Mouse (Mus musculus): ENCODE data around the gene Rxra. TPM values are rescaled to one million over a fixed set of nuclear protein-coding genes. Genes with fewer than 3 reads are reported as not detected.

Gene Rxra
- total RNA-seq, 2 experiments from 2014 or later = 48.4 to 53.6 TPM

GRCm38 (mm10) chr2:27665284-27665683 lies 11.0 kb upstream of the Rxra start:
- intact Hi-C loops (cut with DNase I; ENCODE audit: low total_unique reads) = no loop called here
- DNase-seq = no peak

DNA sequence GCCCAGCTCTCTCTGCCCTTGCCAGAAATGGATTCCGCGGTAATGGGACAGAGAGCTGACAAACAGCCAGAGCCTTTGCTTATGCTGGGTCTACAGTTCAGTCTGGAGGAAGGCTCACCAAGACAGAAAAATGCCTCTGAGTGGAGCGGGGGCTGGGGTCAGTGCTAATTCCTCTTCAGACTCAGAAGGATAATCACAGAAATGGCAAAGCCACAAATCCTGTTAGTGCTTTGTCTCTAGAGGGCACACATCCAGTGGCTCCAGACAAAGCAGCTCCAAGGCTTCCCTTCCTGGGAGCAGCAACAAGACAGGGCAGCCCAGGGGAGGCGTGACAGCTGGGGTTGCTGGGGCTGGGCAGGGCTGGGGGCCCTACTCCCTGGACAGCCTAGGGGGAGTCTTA lies 9.5 kb upstream of the Rxra start:
- no peak for DNase-seq
- intact Hi-C loops (cut with DNase I; ENCODE audit: low total_unique reads) = no loop called here

GRCm38 (mm10) chr2:27667677-27668076 lies 8.6 kb upstream of the Rxra start:
- DNase-seq = no peak
- intact Hi-C loops (cut with DNase I; ENCODE audit: low total_unique reads) = no loop called here

DNA sequence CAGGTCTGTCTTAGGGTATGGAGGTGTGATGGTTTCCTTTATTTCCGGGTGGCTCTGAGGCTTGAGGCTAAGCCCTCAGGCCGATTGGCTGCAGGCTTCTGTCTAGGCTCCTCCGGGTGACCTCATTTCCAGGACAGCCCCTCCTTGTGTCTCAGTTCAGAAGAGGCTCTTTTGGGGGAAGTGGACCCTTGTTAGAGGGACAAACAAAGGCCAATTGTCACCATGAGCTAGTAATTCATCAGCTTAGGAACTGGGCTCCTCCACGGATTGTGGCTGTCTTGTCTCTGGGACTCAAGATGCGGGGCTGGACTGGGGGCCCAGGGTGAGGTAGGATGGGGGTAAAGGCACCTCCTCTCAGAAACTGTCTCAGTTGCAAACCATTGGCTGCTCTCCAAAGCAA lies 5.5 kb upstream of the Rxra start:
- intact Hi-C loops (cut with DNase I; ENCODE audit: low total_unique reads) = no loop called here

DNA sequence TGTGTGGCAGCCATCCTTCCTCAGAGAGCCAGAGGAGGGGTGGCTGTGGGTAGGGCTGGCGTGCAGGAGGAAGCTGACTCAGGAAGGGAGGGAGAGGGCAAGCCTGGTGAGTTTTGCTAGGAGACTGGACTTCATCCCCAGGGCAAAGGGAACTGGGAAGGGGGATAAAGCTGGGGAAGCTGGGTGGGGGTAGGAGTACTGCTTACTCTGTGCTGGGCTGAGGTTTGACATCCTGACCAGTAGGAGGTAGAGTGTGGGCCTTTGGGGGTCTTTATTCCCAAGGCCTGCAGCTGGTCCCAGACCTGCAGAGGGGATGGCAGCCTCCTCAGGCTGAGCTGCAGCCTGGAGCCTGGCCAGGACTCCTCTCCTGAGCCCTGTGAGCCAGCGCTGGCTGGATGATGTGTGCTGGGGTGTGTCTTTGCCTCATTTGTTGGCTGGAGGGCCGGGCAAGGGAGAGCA lies 4.6 kb upstream of the Rxra start:
- DNase-seq = peak; percentile 77
- intact Hi-C loops (cut with DNase I; ENCODE audit: low total_unique reads) = no loop called here

More for the DNA sequence above, 5.5 kb upstream of the Rxra start:
- DNase-seq = no peak

- peak; percentile 83 for DNase-seq
- intact Hi-C loops (cut with DNase I; ENCODE audit: low total_unique reads) = loop anchor here (5.0 kb wide), 1 partner anchor 56 kb away; no protein-coding TSS in a partner anchor
Observed at GRCm38 (mm10) chr2:27676478-27677325, 462 bp downstream of the Rxra start.

- intact Hi-C loops (cut with DNase I; ENCODE audit: low total_unique reads) = loop anchor here (5.0 kb wide), 1 partner anchor 55 kb away; no protein-coding TSS in a partner anchor
- DNase-seq = peak; percentile 70
Observed at GRCm38 (mm10) chr2:27677411-27678310, 1.4 kb downstream of the Rxra start.

DNA sequence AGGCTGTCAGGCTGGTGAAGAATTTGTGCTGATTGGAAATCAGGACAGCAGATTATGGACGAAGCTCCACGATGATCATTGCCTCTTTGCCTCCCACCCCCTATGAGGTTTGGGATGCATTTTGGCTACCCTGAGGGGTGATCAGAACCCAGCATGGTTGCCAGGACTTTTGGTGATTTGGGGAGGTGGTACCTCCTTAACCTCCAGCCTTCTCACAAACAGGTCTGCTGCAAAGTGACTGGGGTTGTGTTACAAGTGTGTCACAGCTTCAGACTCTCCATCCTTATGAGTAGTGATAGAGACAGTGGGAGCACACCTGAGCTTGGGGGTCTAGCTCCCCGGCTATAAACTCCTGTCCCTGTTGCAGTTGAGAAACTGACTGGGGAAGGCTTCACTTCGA lies 2.1 kb downstream of the Rxra start:
- DNase-seq = peak; percentile 3
- intact Hi-C loops (cut with DNase I; ENCODE audit: low total_unique reads) = loop anchor here (5.0 kb wide), 1 partner anchor 54 kb away; no protein-coding TSS in a partner anchor

DNA sequence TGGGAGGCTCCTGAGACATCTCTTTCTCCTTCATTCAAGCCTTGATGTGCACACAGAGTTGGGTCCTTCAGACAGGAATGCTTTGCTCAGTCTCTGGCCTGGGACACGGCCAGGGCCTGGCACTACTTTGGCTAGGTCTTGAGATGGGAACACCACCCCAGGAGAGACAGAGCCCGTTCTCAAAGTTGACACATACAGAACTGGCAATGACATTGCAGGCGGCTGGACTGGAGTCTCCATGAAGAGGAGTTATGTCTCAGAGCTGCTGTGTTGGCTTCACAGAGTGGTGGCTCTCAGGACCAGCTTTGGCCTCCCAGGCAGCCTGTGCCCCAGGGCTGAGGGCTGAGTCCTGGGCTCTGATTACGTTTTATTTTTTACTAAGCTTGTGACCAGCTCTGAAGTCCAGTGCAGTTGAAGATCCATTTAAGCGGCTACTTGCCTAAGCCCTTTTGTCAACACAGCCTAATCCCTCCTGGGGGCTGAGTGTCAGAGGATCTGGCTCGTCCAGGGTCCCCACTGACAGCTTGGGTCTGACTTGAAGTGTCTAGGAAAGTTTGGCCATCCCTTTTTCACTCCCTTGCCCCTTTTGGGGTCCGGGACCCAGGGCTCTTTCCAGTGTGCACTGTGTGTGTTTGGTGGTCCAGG lies 2.7 kb downstream of the Rxra start:
- peak; percentile 36 for DNase-seq
- intact Hi-C loops (cut with DNase I; ENCODE audit: low total_unique reads) = loop anchor here (5.0 kb wide), 1 partner anchor 53 kb away; no protein-coding TSS in a partner anchor

GRCm38 (mm10) chr2:27679621-27680025 lies 3.4 kb downstream of the Rxra start:
- DNase-seq = peak; percentile 50
- intact Hi-C loops (cut with DNase I; ENCODE audit: low total_unique reads) = loop anchor here (5.0 kb wide), 1 partner anchor 53 kb away; no protein-coding TSS in a partner anchor

DNA sequence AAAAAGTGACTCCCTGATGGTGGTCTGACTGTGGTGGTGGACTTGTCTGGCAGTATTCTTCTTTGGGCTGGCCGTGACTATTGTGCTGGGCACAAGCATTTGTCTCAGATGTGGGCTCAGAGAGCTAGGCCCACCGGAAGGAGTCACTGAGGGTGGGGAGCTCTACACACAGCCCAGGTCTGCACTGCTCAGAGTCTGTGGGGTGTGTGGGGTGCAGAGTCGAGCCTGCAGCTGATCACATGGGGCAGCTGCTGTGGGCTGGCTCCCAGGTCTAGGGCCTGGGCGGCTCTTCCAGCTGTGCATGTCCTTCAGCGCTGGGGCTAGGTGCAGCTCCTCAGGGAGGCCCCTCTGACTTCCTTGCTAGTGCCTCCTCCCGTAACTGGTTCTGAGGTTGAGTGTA lies 3.8 kb downstream of the Rxra start:
- intact Hi-C loops (cut with DNase I; ENCODE audit: low total_unique reads) = no loop called here
- peak; percentile 65 for DNase-seq

DNA sequence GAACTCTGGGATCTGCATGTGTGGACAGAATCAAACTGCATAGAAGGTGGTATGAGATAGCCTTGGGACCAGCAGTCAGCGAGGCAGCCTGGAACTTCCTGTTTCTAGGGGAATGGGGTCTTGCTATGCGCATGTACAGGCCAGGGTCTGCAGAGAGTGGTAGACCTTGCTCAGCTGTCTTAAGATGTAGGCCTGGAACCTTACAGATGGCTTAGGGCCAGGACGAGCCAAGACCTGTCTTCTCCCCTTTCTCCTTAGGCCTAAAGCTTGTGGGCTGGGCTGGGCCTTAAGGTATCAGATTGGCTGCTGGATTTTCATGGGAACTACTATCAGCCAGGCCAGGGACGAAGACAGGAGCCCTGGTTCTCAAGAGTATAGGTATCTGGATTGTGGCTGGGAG lies 4.4 kb downstream of the Rxra start:
- intact Hi-C loops (cut with DNase I; ENCODE audit: low total_unique reads) = no loop called here
- DNase-seq = peak; percentile 17

- intact Hi-C loops (cut with DNase I; ENCODE audit: low total_unique reads) = no loop called here
- DNase-seq = no peak
Observed at GRCm38 (mm10) chr2:27681426-27681825, 5.2 kb downstream of the Rxra start.

- DNase-seq = peak; percentile 2
- intact Hi-C loops (cut with DNase I; ENCODE audit: low total_unique reads) = no loop called here
Observed at GRCm38 (mm10) chr2:27682096-27682495, 5.9 kb downstream of the Rxra start.

DNA sequence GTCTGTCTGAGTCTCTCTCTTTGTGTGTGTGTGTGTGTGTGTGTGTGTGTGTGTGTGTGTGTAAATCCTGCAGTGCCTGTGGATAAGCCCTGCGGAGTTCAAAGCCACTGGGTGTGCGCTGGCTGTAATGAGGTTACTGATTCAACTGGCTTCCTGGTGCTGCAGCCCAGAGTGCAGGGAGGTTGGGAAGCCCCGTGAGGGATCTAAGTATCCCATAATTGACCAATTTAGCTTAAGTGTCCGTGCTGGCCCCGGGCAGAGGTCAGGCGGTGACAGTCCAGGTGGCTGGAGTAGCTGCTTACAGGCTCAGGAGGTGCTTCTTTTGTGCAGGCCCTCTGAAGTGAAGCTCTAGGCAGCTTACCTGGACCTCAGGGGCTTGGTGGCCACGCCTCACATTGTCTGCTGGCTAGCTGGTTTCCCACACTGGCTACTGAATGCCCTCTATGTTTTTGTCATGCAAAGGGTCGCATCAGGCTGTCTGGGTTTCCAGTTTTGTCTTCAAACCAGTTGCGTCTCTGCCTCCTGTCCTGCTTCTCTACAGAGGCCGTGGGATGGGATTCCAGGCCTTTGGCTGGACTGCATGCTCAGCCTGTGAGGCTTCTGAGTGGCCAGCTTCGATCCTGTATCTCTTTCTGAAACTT lies 7.9 kb downstream of the Rxra start:
- intact Hi-C loops (cut with DNase I; ENCODE audit: low total_unique reads) = no loop called here
- peak; percentile 2 for DNase-seq

GRCm38 (mm10) chr2:27685917-27686316 lies 9.7 kb downstream of the Rxra start:
- intact Hi-C loops (cut with DNase I; ENCODE audit: low total_unique reads) = no loop called here
- DNase-seq = no peak

DNA sequence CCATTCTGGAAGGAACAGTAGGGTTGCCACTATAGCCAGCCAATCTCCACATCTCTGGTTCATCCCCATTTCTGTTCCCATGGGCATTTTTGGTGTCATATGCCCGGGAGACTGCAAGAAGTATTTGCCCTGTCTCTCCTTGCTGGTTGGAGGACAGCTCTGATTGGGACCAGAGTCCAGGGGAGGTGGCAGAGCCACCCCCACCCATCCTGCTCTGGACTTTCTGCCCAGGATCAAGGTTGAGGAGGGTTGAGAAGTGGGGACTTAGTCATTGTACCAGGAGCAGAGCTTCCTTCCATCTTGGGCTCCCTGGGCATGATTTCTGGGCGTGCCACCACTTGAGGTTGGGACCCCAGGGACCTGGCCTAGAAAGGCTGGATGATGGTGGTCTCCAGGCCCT lies 10.1 kb downstream of the Rxra start:
- no peak for DNase-seq
- intact Hi-C loops (cut with DNase I; ENCODE audit: low total_unique reads) = no loop called here

DNA sequence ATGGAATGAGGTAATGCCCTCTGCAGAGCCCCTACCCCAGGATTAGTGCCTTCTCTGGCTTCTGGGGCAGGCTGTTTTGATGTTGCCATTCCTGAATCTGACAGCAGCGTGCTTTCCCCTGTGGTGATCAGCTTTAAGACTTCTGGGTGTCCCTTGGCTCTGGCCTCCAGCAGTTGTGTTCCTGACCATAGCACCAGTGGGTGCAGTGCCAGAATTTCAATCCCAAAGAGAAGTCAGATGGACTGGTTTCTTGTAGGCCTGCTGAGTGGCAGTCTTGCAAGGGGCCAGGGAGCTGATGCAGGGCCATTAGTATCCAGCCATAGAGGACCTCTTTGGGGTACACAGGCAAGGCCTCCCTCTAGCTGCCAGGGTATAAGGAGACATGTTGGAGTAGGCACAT lies 10.8 kb downstream of the Rxra start:
- intact Hi-C loops (cut with DNase I; ENCODE audit: low total_unique reads) = no loop called here
- DNase-seq = no peak

DNA sequence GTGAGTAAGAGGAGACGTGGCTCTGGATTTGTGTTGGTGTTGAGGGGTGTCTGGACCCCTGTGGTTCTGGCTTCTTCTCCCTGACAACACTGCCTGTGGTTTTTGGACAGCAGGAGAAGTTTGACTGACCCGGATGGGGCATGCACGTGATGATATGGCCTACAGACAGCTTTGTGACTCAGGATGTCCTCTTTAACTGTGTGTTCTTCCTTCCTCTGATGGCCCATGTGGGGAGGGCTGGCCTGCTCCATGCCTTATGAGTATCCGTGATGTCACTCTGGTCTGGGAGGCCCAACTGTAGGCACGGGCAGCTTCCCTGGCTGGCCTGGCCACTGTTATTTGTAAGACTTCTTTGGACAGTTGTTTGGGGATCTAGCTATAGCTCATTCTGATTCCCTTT lies 11.7 kb downstream of the Rxra start:
- intact Hi-C loops (cut with DNase I; ENCODE audit: low total_unique reads) = no loop called here
- DNase-seq = no peak
